Mouse (Mus musculus): ENCODE data around the gene Thumpd1. TPM values are rescaled to one million over a fixed set of nuclear protein-coding genes. Genes with fewer than 3 reads are reported as not detected.

The Thumpd1 gene
- total RNA-seq, 2 experiments from 2014 or later, result 42.0 to 43.7 TPM

- intact Hi-C loops (cut with DNase I), result no loop called here
Observed at GRCm38 (mm10) chr7:119682699-119683098, 37.9 kb downstream of the Thumpd1 start.

GRCm38 (mm10) chr7:119680107-119680506 is 40.5 kb downstream of the Thumpd1 start:
- intact Hi-C loops (cut with DNase I), result no loop called here
- no peak for DNase-seq (ENCODE audit: extremely low spot score in 1 of 2, low spot score in 2 of 2)

More at GRCm38 (mm10) chr7:119682699-119683098, 37.9 kb downstream of the Thumpd1 start:
- DNase-seq (ENCODE audit: extremely low spot score in 1 of 2, low spot score in 2 of 2), result no peak

- intact Hi-C loops (cut with DNase I), result loop anchor here (10.0 kb wide), 2 partner anchors 531 to 651 kb away; partner anchors contain the start of genes Abca14, Abca15 and Crym
- DNase-seq (ENCODE audit: extremely low spot score in 1 of 2, low spot score in 2 of 2), result peak; percentile 25 to 44
Observed at GRCm38 (mm10) chr7:119673465-119673864, 47.1 kb downstream of the Thumpd1 start.

- intact Hi-C loops (cut with DNase I), result loop anchor here (10.0 kb wide), 2 partner anchors 534 to 654 kb away; partner anchors contain the start of genes Abca14, Abca15 and Crym
- no peak for DNase-seq (ENCODE audit: extremely low spot score in 1 of 2, low spot score in 2 of 2)
Observed at GRCm38 (mm10) chr7:119670925-119671324, 49.7 kb downstream of the Thumpd1 start.

GRCm38 (mm10) chr7:119670395-119670794 is 50.2 kb downstream of the Thumpd1 start:
- intact Hi-C loops (cut with DNase I), result loop anchor here (10.0 kb wide), 2 partner anchors 534 to 654 kb away; partner anchors contain the start of genes Abca14, Abca15 and Crym
- no peak for DNase-seq (ENCODE audit: extremely low spot score in 1 of 2, low spot score in 2 of 2)

GRCm38 (mm10) chr7:119667893-119668292 is 52.7 kb downstream of the Thumpd1 start:
- intact Hi-C loops (cut with DNase I), result no loop called here
- DNase-seq (ENCODE audit: extremely low spot score in 1 of 2, low spot score in 2 of 2), result no peak

Other genes with a start within 250 kb of the Thumpd1 start
- gene Umod, start 241.5 kb downstream of the Thumpd1 start, total RNA-seq (2021), result not detected
- under 1 TPM in 1 of 2 experiments, not detected in 1; 0.39 TPM for gene Acsm5, start 201.3 kb downstream of the Thumpd1 start, total RNA-seq (2021)
- gene Pdilt, start 197.3 kb downstream of the Thumpd1 start, total RNA-seq (2021), result not detected
- not detected for gene Acsm2, start 166.5 kb downstream of the Thumpd1 start, total RNA-seq (2021)
- gene Acsm1, start 113.8 kb downstream of the Thumpd1 start, total RNA-seq (2021), result not detected
- gene Acsm4, start 30.8 kb downstream of the Thumpd1 start, total RNA-seq (2021), result not detected
- not detected for gene Acsm3, start 40.1 kb upstream of the Thumpd1 start, total RNA-seq (2021)
- 1 to 10 TPM; 1.2 to 2.6 TPM for gene Rexo5, start 73.2 kb upstream of the Thumpd1 start, total RNA-seq (2021)
- 1 to 10 TPM; 8.7 to 9.0 TPM for gene Eri2, start 73.3 kb upstream of the Thumpd1 start, total RNA-seq (2021)
- 10 to 100 TPM in 1 of 2 experiments, 1 to 10 TPM in 1; 9.0 to 10.6 TPM for gene Lyrm1, start 175.1 kb upstream of the Thumpd1 start, total RNA-seq (2021)
- 10 to 100 TPM; 19.5 to 26.5 TPM for gene Dcun1d3, start 175.5 kb upstream of the Thumpd1 start, total RNA-seq (2021)